Mouse (Mus musculus) ES-CJ7 (cell line): ENCODE measurements around the gene Lilra6.
"Not testable (repeated sequence)": the region's sequence is repeated elsewhere in the genome, so short reads cannot be mapped to it uniquely, and the experiment has no call there.

ENCODE experiments used
- DNase-seq: peaks from one replicate; pipeline ENCODE4 v3.0.0; 2011; ENCODE audit warnings: low read depth, low spot score

Lilra6 gene

DNA sequence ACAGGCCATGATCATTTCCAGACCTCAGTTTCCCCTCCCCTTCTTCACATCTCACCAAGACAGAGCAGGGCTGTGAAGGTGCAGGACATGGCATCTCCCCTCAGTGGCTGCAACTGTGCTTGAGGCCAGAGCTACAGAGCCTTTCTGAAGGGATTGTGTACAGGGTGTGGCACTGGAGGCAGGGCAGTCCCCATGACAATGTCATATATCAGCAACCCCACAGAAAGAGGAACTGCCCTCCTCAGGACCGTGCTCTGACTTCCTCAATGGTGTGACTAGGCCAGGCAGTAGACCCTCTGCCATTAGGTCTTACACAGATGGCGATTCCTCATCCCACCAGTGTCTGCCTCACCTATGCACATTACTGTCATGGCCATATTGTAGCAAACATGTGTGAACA is at the start of gene Lilra6:
TSS of gene Lilra6 (minus strand) at position 117 of the 400 bp plus-strand sequence.
- not testable (repeated sequence) for DNase-seq

- no peak for DNase-seq
Observed at GRCm38 (mm10) chr7:3962017-3962416, 46.7 kb upstream of the Lilra6 start.

- DNase-seq = no peak
Observed at GRCm38 (mm10) chr7:3957387-3957786, 42.1 kb upstream of the Lilra6 start.

GRCm38 (mm10) chr7:3949159-3949558 is 33.9 kb upstream of the Lilra6 start:
- DNase-seq = no peak

- no peak for DNase-seq
Observed at GRCm38 (mm10) chr7:3948223-3948622, 32.9 kb upstream of the Lilra6 start.

- no peak for DNase-seq
Observed at GRCm38 (mm10) chr7:3946117-3946516, 30.8 kb upstream of the Lilra6 start.

DNA sequence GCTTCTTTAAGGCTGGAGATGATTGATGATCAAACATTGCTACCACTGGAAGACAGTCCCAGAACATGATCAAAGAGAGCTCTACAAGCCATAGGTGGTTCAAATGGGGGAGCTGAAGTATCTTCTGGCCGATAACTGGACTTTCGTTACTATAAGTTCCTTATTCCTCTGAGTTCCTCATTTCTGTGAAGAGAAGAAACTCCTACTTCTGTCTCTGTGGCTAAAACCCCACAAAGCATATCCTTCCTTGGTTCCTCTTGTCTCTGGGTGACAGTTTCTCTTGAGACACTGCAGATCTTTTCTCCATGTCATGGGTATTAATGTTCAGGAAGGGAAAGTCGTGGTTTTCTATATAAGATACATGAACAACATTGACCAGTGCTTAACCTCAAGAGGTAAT is 25.6 kb upstream of the Lilra6 start:
- no peak for DNase-seq

GRCm38 (mm10) chr7:3939866-3940525 is 24.7 kb upstream of the Lilra6 start:
- DNase-seq = no peak

DNA sequence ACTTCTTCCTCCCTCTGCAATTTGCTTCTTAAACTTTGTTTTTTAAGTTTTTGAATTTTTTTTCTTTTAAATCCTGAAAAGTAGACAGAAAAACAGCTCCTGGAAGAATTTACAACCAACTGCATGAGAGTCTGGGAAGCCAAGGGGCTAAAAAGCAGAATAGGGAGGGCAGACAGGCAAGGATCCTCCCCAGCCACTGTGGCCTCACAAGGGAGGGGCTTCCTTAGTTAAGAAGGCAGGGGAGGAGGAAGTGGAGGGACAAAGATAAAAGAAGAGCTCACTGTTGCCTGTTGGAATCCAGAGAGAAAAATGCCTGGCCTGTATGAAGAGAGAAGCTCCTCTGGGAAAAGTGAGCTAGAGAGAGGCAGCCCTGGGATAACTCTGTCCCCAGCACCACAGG is 20.2 kb upstream of the Lilra6 start:
- peak; percentile 3 for DNase-seq

- DNase-seq = peak; percentile 41
Observed at GRCm38 (mm10) chr7:3903704-3904103, 11.6 kb downstream of the Lilra6 start.

DNA sequence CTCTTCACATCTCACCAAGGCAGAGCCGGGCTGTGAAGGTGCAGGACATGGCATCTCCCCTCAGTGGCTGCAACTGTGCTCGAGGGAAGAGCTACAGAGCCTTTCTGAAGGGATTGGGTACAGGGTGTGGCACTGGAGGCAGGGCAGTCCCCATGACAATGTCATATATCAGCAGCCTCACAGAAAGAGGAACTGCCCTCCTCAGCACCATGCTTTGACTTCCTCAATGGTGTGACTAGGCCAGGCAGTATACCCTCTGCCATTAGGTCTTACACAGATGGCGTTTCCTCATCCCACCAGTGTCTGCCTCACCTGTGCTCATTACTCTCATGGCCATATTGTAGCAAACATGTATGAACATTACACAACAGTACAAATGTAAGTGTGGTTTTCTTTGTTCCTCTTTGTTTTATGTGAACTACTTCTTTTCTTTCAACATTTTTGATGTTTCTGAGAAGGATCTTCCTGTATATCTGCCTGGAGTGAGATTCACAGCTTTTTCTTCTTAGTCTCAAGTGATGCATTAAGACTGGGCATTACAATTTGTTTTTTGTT is 17.2 kb downstream of the Lilra6 start, which contains the start of gene Gm14548:
TSS of gene Gm14548 (minus strand) at position 85 of the 555 bp plus-strand sequence.
- DNase-seq = not testable (repeated sequence)

GRCm38 (mm10) chr7:3875032-3875431 is 40.3 kb downstream of the Lilra6 start:
- not testable (repeated sequence) for DNase-seq
